Mouse (Mus musculus) frontal cortex, postnatal 25 days (tissue): ENCODE measurements around the gene Gm8356.
"Not testable (repeated sequence)": the region's sequence is repeated elsewhere in the genome, so short reads cannot be mapped to it uniquely, and the experiment has no call there.

Experiments used
- DNase-seq, 2 experiments: peaks; one replicate each; pipeline ENCODE4 v3.0.0; 2022; ENCODE audit warnings: low spot score in 2 of 2

The Gm8356 gene

DNA sequence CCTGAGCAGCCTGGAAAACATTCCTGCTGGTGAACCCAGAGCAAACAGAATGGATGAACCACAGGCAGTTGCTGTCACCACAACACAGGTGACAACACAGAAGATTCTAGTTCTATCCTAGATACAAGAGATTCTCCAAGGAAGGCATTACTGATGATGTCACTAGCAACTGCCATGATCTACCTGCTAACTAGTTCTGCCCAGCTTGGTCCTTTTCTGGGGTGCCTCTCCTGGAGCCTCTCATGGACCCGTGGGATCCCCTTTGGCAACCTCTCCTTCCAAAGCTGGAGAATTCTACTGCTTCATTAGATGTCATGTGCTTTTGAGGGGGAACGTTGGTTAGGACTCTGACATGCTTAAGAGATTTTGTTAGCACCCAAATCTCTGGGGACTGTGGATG lies at the start of gene Gm8356:
Gm8356 (minus strand) TSS at position 101 of the 400 bp plus-strand sequence.
- not testable (repeated sequence) for DNase-seq

DNA sequence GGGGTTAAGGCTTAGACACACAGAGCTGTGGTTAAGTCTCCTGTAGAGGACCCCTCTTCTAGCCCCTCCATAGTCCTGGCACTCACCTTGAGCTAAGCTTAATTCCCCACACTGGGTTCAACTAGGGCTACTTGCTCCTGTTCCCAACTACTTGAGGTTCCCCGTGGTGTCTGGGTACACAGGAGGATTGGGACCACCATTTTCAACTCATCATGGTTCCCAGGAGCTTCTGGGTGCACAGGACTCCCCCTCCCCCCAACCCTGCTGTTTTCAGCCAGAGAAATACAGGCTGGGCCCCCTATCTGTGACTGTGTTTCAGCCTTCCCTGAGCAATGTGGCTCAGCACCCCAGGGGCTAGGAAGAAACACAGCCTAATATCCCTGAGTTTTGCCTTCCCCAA lies 50.8 kb downstream of the Gm8356 start:
- DNase-seq: not testable (repeated sequence)

DNA sequence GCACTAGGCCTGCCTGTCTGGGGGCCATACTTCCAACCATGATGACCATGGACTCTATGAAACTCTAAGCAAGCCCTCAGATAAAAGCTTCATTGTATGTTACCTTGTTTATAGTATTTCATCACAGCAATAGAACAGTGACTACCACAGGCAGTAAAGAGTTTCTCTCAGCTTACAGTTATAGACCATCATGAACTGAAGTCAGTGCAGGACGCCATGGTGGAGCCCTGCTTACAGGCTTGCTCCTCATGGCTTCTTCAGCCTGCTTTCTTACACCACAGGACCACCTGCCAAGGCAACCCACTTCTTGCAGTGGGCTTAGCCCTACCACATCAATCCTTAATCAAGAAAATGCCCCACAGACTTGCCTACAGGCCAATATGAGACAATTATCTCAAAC lies 51.5 kb downstream of the Gm8356 start:
- DNase-seq: not testable (repeated sequence)

DNA sequence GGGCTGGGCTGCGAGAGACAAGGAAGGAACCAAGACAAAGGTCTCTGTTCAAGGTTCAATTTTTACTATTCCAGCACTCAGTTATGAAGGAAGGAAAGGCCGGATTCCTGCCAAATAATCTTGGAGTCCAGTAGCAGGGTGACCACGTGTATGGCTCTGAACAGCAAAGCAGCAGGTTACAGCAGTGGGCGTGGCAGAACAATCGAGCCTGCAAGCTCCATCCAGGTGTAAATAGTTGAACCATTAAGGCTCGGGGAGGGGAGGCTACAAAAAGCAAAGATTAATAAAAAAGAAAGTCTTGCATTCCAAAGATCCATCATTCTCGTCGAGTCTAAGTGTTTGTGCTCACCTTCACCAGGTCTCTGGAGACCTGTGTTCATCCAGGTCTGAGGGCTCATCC lies 55.0 kb downstream of the Gm8356 start:
- DNase-seq: not testable (repeated sequence)
